Mouse (Mus musculus) neural tube, embryonic 13.5 days (tissue): ENCODE data around the gene Vat1. TPM values are rescaled to one million over a fixed set of nuclear protein-coding genes. Genes with fewer than 3 reads are reported as not detected.

Source experiments
- ATAC-seq: fragments of 200-750 bp; cut with Nextera tagmentation; 2 replicates; pipeline ENCODE4 v1.8.0; 2017; ENCODE audit warnings: low read depth, mild to moderate bottlenecking, moderate TSS enrichment, moderate library complexity
- H3K27ac ChIP-seq: fragments of 300-500 bp; sonication (generic); replicated peaks from 2 replicates; pipeline ENCODE4 v1.5.1; 2015; ENCODE audit warnings: moderate library complexity, mild to moderate bottlenecking, inconsistent platforms
- H3K27me3 ChIP-seq: fragments of 300-500 bp; sonication (generic); 2 replicates; pipeline ENCODE4 v1.6.1; 2015; ENCODE audit warnings: mild to moderate bottlenecking, inconsistent platforms
- H3K36me3 ChIP-seq: fragments of 300-500 bp; sonication (generic); 2 replicates; pipeline ENCODE4 v1.6.1; 2015; ENCODE audit warnings: mild to moderate bottlenecking, inconsistent platforms
- H3K4me1 ChIP-seq: fragments of 300-500 bp; sonication (generic); replicated peaks from 2 replicates; pipeline ENCODE4 v1.6.1; 2015; ENCODE audit warnings: inconsistent platforms
- H3K4me2 ChIP-seq: fragments of 300-500 bp; sonication (generic); 2 replicates; pipeline ENCODE4 v1.6.1; 2015; ENCODE audit warnings: inconsistent platforms, mild to moderate bottlenecking, moderate library complexity
- H3K4me3 ChIP-seq: fragments of 300-500 bp; sonication (generic); 2 replicates; pipeline ENCODE4 v1.5.1; 2015; ENCODE audit warnings: mild to moderate bottlenecking, inconsistent platforms
- H3K9ac ChIP-seq: fragments of 300-500 bp; sonication (generic); 2 replicates; pipeline ENCODE4 v1.6.1; 2015; ENCODE audit warnings: moderate library complexity, mild to moderate bottlenecking, inconsistent platforms
- H3K9me3 ChIP-seq: fragments of 300-500 bp; sonication (generic); 2 replicates; pipeline ENCODE4 v1.6.1; 2016; ENCODE audit warnings: inconsistent platforms
- WGBS: fragments of 180-500 bp; shearing (Covaris S2); methylation state at CpG from one replicate; pipeline ENCODE4 v1.1.7; 2015; 5-methylcytosine and 5-hydroxymethylcytosine counted together
- microRNA-seq: library from miRNA; unstranded; fragments of <30 nt; microRNA quantifications from one replicate; pipeline ENCODE4, GENCODE M21; 2016
- polyA plus RNA-seq: library from polyadenylated mRNA; unstranded; fragments of >200 nt; fragmentation: Nextera tagmentation; extraction: Ambion mirVana; gene quantifications from 2 replicates; pipeline ENCODE4 v1.2.1, GENCODE M21; 2015

Gene Vat1
- polyA plus RNA-seq, 1 experiment from 2014 or later: 75.8 TPM

GRCm38 (mm10) chr11:101415306-101415705 lies 50.7 kb downstream of the Vat1 start:
- Histone ChIP-seq H3K4me1 (peaks cover 8% of the 10 kb centered on the region), H3K27me3 (no peaks in the 10 kb centered on the region), H3K9ac (no peak overlapping the region), H3K4me3 (no peak overlapping the region), H3K4me2 (no peak overlapping the region), H3K36me3 (peaks cover 35% of the 10 kb centered on the region), H3K9me3 (no peaks in the 10 kb centered on the region), H3K27ac (no peak overlapping the region)
- no peak for ATAC-seq
- 84% methylated on average over 2 of the region's 2 CpGs for WGBS

Small RNAs within 50 kb of the gene (microRNA-seq; reads per million reads assigned to microRNA genes)
- gene Mir6929: not detected

Other genes starting within 250 kb of the Vat1 start
- gene Ezh1, start 239.8 kb downstream of the Vat1 start, polyA plus RNA-seq: 15.4 and 17.9 TPM in 2 replicates
- 97.6 and 108 TPM in 2 replicates for gene Ramp2, start 220.2 kb downstream of the Vat1 start, polyA plus RNA-seq
- gene Vps25, start 212.5 kb downstream of the Vat1 start, polyA plus RNA-seq: 114 and 117 TPM in 2 replicates
- 5.5 and 6.8 TPM in 2 replicates for gene Wnk4, start 205.7 kb downstream of the Vat1 start, polyA plus RNA-seq
- 0.89 and 1.0 TPM in 2 replicates for gene Cntd1, start 187.2 kb downstream of the Vat1 start, polyA plus RNA-seq
- 211 and 238 TPM in 2 replicates for gene Coa3, start 187.1 kb downstream of the Vat1 start, polyA plus RNA-seq
- 173 and 178 TPM in 2 replicates for gene Becn1, start 163.9 kb downstream of the Vat1 start, polyA plus RNA-seq
- gene Psme3, start 150.0 kb downstream of the Vat1 start, polyA plus RNA-seq: 126 and 133 TPM in 2 replicates
- 2.0 and 2.1 TPM in 2 replicates for gene Aoc2, start 141.2 kb downstream of the Vat1 start, polyA plus RNA-seq
- gene Aoc3, start 135.6 kb downstream of the Vat1 start, polyA plus RNA-seq: 0.07 TPM in 1 of 2 replicates, not detected in the other
- gene G6pc, start 98.7 kb downstream of the Vat1 start, polyA plus RNA-seq: not detected in 2 replicates
- gene Aarsd1, start 48.6 kb downstream of the Vat1 start, polyA plus RNA-seq: 79.4 and 90.0 TPM in 2 replicates
- gene Gm27029, start 41.4 kb downstream of the Vat1 start, polyA plus RNA-seq: 5.7 and 8.3 TPM in 2 replicates
- gene Rundc1, start 41.1 kb downstream of the Vat1 start, polyA plus RNA-seq: 25.5 and 28.5 TPM in 2 replicates
- 3.3 and 4.3 TPM in 2 replicates for gene Ptges3l, start 40.9 kb downstream of the Vat1 start, polyA plus RNA-seq
- 303 and 315 TPM in 2 replicates for gene Rpl27, start 23.9 kb downstream of the Vat1 start, polyA plus RNA-seq
- 3.6 and 3.8 TPM in 2 replicates for gene Ifi35, start 17.8 kb downstream of the Vat1 start, polyA plus RNA-seq
- 80.5 and 83.0 TPM in 2 replicates for gene Rnd2, start 1.2 kb downstream of the Vat1 start, polyA plus RNA-seq
- 3.0 and 3.2 TPM in 2 replicates for gene Brca1, start 85.7 kb upstream of the Vat1 start, polyA plus RNA-seq
- 99.4 and 107 TPM in 2 replicates for gene Nbr1, start 85.9 kb upstream of the Vat1 start, polyA plus RNA-seq
- 3.5 and 4.9 TPM in 2 replicates for gene Tmem106a, start 116.0 kb upstream of the Vat1 start, polyA plus RNA-seq
- gene Gm11634, start 133.0 kb upstream of the Vat1 start, polyA plus RNA-seq: not detected in 2 replicates
- gene Rdm1, start 161.0 kb upstream of the Vat1 start, polyA plus RNA-seq: 16.0 and 16.4 TPM in 2 replicates
- 18.1 and 19.8 TPM in 2 replicates for gene Arl4d, start 199.3 kb upstream of the Vat1 start, polyA plus RNA-seq